Mouse (Mus musculus) heart, postnatal 4 days (tissue): ENCODE measurements around the gene Abi3bp. TPM values are rescaled to one million over a fixed set of nuclear protein-coding genes. Genes with fewer than 3 reads are reported as not detected.

Experiments
- DNase-seq: peaks from one replicate; pipeline ENCODE4 v3.0.0; 2021
- total RNA-seq, 2 experiments: library from RNA; stranded (reverse); gene quantifications; 2 replicates each; pipeline ENCODE4 v1.2.3; 2021

The Abi3bp gene
- total RNA-seq, 2 experiments from 2014 or later: 6.2 to 6.4 TPM

DNA sequence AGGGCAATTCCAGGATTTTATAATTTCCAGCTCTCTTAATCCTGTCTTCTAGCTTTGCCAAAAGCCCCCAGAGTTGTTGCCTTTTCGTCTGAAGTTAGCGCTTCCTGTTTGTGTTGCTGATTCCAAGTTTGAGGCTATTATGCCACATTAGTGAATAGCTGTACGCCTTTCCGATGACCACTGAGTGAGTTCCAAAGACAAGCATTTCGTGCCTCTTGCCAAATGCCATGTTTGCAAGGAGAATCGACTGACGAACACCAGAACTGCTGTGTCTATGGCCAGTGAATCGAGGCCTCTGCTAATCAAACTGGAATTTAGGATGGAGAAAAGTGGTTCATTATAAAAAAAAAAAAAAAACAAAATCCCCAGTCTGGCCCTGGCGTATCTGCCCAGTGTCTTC, 40.3 kb downstream of the Abi3bp start:
- DNase-seq: no peak

DNA sequence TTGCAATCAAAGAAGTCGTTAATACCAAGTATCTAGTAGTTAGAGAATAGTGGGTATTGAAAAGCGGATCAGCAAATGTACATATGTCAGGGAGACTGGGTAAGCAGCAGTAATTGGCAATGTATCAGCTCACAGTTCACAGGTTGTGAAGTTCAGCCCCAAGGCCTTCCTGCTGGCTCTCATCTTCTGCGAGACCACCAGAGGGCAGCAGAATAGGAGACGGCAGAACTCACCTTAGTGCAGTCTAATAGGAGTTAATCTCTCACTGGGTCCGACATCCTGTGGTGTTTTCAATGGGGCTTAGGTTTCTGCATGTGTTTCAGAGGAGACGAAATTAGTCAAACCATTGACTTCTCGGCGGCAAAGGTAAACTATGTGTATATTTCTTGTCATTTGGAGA, 46.7 kb downstream of the Abi3bp start:
- peak; percentile 27 for DNase-seq

DNA sequence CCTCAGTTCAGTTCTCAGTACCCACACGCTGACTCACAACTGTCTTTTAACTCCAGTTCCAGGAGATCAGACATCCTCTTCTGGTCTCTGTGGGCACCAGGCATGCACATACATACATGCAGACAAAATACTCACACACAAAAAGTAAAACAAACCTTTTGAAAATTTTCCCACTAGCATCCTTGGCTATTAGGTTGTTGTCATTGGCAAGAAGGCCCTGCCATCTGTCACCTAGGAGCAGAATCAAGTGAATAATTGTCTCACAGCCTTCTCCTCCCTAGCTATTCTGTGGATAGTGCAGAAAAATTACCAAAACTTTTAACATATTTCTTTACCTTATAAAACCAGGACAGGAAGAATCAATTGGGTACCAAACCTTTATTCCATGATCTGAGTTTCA, 48.8 kb downstream of the Abi3bp start:
- no peak for DNase-seq

DNA sequence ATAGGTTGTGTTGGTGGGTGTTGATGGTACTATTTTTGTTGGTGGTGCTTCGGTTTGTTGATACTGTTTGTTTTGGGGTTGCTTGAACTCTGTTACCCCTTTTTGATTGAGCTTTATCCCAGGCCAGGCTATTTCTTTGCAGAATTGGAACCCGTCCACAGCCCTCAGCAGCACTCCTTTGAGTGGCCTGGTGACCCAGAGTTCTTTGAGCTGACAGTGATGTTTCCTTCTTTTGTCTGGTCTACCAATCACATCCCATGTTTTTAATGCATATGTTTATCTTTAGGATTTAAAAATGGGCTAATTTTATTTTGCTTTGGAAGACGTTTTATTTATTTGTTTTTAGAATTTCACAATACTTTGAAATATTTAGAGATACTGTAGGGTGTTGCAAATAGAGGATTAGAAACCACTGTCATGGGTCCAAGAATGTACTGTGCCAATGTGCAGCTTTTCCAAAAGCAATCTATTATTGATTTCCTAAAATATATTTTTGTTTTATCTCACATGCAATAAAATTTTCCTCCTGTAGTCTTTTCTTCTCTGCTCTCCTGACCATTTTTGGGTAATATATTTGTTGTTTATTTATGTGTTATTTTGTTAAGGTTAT, 50.5 kb downstream of the Abi3bp start:
- DNase-seq: no peak

DNA sequence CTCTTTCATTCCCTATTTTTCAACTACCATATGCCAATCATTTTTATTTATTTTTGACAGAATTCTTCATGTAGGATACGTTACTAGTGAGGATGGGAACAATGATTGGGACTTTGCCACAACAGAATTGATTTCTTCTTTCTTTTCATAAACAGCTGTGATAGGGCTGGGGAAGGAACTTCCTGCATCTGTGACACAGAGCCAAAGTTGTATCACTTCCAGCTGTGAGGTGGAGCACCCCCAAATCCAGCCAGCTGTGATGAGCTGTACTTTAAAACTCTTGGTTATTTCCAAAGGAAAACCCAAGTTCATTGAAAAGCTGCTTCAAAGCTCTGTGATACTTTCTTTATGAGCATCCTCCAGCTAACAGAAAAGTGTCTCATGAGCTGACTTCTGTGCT, 101.9 kb downstream of the Abi3bp start:
- peak; percentile 29 for DNase-seq

DNA sequence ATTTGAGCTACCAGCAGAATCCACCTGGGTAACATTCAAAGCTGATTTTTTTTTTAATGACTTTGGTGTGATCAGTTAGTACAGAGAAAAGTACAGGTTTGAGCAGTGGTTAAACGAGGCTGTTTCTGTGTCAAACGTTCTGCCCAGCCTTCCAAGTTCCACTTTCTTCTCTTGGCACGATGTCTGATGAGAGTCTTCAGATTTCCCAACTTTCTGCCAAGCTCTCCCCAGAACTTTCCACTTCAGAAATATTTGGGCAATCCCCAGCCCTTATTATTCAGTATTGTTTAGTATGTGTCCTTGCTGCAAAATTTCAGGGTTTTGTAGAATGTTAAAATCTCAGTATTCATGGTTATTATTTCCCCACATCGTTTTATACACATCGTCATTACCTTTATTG, 115.9 kb downstream of the Abi3bp start:
- DNase-seq: no peak

DNA sequence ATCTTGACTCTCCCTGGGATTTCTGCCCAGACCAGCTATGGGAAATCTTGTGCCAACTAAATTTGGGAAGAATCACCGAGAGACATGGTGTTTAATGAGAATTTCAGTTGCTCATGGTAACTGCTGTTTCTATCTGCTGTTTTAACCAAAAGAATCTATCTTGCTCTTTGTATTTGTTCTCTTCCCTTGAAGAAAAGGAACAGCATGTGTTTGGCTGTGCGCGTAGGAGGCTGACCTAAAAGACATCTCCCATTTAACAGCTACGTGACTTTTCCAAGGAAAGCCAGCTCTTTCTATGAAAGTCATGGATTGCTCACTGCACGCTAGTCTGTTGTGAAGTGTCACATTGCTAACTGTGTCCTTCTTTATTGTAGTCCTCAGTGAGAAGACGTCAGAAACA, 117.2 kb downstream of the Abi3bp start:
- no peak for DNase-seq

DNA sequence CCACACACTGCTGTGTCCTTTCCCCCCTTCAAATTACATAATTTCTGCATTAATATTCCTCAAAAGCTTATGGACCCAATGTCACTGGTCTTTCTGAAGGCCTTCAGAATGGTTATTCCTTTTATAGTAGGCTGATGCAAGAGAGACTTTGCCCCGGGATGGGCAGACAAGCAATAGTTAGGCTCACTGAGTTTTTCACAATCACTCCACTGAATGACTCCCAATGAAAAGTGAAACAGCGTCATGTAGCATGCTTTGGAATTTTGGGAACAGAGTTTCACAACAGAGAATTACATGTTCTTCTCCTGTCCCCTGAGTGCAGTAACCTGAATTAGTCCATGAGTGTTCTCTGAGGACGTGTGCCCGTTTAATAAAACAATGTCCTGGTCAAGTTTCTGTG, 120.7 kb downstream of the Abi3bp start:
- no peak for DNase-seq

DNA sequence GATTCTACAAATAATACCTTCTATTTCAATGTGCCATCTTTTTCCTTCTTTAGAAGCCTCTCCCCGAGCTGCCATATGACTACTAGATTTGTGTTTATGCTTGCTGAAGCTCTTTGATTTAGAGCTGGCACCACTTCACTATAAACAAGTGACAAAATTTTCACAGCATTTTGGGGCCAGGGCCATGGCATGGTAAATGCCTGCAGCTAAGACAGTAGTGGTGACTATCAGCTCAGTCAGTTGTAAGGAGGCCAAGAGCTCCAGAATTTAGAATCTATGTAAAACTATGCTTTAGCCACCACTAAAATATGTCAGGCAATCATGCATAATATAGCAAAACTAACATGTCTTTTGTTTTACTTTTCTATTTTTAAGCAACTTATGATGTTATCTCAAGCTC, 124.7 kb downstream of the Abi3bp start:
- DNase-seq: no peak

DNA sequence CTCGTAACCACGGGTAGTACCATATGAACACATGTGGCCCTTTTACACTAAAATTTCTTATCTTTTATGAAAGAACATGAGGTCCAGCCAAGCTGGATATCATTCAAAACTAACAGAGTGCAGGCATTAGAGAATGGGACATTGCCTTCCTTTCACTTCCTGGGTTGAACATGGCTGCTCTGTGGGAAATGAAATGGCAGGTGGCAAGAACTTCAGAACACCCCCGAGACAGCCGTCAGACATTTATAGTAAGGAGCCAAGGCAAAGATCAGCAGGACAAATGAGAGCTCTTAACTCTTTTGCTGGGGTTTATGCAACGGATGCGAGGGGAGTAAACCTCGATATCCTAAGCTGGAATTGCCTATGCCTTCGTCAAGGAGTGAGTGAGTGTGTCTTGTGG, 132.9 kb downstream of the Abi3bp start:
- DNase-seq: no peak

DNA sequence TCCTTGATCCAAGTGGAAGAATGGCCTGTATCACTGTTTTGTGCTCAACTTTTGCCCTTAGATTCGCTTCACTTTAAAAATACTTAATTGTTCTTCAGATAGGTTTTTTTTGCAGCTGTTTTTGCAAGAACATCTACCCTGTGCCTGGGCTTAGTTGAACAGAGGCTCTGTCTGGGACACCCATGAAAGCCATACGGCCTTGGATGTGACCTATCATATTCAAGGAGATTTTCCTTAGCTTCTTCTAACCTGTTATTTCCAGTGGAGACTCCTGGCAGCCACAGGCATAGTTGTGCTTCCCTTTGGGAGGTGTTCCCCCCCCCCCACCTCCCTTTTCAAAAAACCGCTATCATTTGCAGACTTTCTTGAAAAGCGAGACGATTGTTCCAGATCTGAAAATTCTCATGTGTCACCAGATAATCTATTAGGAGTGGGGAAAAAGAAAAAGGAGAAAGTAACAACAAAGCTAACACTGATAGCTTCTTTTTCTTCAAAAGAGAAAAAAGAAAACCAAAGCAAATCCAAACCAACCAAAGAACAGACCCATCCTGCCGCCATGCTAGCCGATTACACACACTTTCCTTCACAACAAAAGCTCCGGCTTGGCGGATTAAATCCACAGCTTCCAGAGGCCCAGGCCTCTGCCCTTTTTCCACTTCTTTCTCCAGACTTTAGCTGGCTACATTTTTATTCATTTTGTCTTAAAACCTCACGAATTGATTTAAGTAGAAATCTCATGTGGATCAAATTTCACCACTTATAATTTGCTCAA, 133.6 kb downstream of the Abi3bp start:
- DNase-seq: no peak

DNA sequence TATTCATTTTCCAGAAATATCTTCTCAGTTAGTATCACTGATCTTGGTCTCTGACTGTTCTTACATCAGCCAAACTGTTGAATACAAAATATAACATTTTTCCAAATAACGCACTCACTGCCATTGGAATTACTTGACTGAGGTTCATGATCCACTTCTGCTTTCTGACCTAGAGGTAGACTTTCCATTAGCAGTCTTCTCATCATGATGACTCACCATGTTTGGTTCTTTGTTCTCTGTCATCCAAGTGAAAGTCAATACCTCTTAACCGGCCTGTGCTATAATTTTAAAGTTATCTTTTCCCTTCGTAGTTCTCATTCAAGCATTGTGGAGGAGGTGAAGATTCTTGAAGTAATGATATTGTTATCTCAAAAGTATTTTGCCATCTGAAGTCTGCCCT, 160.9 kb downstream of the Abi3bp start:
- no peak for DNase-seq

DNA sequence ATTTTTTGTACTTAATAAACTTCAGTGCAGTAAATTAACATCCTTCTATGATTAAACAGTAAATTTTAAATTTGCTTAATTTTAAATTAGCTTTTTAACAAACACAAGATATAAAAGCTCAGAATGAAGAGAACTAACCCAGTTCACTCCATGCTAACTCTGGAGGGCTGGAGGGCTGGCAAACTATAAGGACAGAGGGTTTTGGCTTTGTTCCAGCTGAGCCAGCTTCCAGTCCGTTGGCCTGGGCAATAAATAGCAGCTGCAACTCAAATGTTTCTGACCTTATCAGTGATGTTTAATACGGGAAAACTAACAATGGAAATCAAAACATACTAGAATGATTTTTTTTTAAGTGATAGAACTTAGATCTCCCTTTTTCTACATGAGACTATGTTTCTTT, 167.6 kb downstream of the Abi3bp start:
- DNase-seq: peak; percentile 52

DNA sequence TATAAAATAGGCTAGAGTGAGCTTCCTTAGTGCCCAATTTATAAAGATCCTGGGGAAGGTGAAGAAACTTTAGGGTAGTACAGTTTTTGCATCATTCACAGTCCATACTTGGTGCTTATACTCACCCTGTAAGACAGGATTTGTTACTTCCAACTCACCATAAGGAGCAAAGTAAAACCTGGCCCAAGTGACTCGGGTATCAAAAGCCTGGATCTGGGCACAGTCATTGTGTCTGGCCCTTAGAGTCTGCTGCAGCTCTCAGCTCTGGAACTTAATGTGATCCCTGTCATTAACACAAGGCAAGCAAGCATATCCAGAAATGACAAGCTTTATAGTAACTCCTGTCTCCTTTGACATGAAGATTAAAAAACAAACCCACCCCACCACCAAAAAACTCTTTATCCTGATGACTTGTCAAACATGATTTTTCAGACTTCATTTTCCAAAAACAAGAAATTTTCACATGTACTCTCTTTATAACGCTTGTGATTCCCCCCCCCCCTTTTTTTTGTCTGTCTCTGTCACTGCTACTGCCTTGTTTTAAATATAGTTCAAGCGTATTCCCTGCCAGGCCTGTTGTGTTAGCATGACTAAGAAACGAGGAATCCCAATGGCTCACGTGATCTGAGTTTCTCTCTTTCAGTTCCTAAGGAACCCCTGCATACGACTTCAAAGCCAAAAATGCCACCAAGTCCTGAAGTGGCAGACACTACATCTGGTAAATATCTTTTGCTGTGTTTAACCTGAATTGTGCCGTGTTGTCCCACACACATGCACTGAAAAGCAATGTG, 168.9 kb downstream of the Abi3bp start:
- DNase-seq: peak; percentile 19

DNA sequence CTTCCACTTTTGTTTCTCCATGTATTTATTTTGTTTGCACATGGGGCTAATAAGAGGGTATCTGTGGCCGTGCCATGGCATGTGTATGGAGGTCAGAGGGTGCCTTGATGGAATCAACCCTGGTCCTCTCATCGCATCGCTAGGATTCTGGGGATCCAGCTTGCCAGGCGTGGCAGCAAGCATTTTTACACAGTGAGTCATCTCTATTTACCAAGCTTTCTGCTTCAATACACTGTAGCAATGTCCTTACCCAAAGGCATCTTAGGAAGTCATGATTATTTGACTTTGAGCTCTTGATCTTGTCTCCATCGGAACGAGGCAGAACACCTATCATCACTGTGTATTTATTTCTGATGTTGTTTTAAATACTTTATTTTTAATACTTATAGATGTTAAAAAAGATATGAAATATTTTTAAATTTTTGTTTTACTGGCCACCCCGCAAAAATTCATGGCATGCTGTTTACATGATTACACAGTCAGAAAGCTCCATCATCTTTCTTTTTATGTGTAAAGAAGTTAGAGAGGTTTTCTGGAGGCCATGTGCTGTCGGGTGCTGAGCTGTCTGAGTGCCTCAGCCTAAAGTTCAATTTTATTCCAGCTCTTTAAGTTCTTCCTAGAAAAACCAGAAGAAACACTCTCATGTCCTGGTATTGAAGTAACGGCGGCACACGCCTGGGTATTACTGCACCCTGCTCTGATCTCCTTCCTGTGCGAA, 177.7 kb downstream of the Abi3bp start:
- no peak for DNase-seq

DNA sequence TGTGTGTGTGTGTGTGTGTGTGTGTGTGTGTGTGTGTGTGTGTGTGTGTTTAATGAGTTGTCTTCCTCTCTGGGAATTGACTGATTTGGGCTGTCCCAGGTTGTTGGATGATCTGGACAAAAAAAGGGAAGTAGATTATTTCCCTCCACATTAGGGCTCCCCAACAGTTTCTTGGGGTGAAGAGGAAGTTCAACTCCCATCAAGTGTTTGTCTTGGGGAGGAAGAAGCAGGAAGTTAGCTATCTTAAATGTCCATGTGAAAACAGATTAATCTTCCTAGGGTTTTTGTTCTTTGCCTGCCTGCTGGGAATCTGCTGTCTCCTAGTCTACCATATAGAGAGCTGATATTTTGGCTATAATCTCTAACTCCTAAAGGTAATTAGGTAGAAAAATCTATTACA, 181.2 kb downstream of the Abi3bp start:
- DNase-seq: no peak

DNA sequence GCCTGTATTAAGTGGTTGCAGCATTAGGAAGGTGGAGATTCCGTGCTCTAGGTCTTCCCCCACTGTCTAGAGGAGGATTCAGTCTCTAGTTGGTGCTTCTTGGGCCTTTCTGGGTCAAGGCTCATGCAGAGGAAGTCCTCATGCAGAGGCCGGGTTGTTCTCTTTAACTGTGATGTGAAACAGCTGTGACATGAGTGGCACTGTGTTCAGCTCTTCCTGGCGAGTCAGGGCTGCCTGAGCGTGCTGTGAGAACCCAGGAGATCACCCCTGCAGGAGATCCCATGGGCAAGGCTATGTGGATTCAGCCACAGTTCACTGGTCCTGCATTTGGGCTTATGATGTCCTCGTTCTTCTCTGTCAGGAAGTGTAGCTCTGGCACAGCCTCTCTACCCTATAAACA, 191.8 kb downstream of the Abi3bp start:
- no peak for DNase-seq

DNA sequence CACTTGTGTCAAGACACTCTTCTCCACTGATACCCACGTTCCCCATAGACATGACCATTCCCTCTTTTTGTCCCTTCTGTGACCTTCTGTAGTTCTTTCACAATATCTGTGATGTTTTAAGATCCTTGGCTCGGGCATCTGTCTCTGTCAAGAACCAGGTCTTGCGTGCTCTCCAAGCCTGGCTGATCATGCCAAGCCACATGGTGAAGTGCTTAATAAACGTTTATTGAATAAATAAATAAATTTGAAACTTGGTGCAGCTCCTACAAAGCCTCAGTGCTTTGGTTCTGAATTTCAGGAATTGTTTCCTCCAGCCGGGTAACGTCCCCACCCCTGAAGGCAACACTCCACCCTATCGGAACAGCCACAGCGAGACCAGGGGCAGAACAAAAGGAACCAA, 193.3 kb downstream of the Abi3bp start:
- DNase-seq: no peak

DNA sequence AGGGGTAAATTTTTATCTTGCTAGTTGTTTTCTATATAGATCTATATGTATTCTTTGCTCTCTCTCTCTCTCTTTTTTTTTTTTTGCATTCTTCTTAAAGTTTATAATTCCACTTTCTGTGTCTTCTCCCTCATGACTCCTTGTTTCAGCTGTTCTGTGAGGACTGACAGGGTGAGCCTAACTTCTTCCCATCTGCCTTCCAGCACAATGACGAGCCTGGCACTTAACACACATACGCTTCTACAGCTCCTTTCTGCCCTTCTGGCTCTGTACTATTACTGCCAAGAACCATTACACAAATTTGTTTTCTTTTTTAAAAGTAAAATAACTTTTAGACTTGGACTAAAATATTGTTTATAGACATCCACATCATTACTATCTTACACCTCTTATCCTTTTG, 195.7 kb downstream of the Abi3bp start:
- DNase-seq: no peak

DNA sequence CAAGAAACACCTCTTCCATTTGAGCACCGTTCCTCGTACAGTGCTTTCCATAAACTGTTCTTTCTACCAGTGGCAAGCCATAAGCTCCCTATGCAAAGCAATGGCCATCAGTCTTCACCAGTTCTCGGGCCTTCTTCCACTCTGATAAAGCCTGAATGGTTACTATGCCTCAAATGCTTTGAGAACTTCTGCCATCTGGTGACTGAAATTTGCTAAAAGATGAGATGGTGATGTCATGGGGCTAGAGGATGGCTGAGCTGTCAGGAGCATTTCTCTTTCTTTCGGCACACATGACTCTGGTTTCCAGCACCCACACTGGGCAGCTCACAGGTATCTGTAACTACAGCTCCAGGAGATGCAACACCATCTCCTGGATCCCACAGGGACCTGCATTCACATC, 199.5 kb downstream of the Abi3bp start:
- peak; percentile 14 for DNase-seq

DNA sequence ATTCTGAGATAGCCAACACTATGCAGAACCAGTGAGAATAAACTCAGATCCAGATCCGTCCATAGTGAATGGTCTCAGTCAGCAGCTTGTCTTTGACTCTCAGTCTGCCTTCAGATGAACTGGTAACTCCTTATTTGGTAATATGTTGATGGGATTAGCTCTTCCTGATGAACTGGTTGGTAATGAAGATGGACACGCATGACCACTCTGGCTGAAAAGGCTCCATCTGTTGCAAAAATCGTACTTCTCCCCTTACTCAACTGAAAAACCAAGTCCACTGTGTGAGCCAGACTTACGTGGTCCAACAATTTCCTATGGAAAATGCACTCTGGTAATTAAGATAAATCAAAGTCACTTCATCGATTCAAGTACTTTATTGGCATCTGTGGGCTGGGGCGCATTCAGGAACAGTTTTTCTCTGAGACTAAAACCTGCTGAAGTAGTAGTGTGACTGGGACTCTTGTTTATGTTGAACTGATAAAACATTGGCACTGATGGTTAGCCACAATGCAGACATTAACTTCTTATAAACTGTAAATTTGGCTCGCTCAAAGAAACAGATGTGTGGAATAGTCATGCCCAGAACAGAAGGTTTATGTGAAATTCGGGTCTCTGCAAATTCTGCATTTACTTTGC, 203.4 kb downstream of the Abi3bp start:
- DNase-seq: no peak

DNA sequence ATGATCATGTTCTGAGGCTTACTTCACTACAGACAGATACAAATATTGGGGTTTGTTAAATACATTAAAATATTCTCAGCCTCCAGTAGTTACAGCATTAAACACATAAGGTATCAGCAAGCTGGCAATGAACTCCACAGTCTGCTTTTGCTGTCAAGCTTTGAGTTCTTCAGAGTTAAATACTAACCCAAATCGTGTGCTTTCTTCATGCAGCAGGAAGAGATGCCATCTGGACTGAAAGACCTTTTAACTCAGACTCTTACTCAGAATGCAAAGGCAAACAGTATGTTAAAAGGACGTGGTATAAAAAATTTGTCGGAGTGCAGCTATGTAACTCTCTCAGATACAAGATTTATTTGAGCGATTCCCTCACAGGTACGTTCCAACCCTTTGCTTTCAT, 209.1 kb downstream of the Abi3bp start:
- no peak for DNase-seq

DNA sequence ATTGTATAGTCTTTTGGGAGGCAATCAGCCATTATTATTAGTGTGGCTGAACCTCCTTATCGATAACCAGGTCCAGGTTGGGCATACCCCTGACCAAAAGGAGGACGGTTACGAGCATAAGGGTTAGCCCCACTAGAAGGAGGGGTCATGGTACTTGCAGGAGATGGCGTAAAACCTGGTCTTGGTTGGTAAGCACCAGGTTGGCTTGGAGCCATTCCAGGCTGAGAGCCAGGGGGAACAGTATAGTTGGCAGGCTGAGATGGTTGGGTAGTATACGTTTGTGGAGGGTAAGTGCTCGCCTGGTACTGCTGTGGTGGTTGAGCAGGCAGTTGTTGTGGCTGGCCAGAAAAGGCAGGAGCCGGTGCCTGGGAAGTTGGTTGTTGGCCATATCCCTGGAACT, 213.0 kb downstream of the Abi3bp start:
- DNase-seq: no peak
